Mouse (Mus musculus): Measurements from ENCODE around the gene Cotl1.

The Cotl1 gene

DNA sequence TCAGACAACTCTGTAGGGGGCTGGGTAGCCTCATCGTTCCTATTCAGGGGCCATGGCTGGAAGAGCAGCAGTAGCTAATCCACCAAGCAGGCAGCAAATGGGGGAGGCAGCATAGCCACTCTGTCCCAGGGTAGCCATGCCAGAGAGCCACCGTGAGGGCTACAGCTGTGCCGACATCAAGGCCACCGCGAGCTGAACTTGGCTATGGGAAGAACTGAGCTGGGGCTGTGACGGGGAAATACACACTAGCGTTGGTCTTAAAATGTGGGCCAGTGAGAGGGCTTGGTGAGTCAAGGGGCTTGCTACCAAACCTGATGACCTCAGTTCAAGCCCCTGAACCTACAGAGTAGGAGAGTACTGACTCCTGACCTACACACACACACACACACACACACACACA, 55.7 kb downstream of the Cotl1 start:
- no peak for DNase-seq

DNA sequence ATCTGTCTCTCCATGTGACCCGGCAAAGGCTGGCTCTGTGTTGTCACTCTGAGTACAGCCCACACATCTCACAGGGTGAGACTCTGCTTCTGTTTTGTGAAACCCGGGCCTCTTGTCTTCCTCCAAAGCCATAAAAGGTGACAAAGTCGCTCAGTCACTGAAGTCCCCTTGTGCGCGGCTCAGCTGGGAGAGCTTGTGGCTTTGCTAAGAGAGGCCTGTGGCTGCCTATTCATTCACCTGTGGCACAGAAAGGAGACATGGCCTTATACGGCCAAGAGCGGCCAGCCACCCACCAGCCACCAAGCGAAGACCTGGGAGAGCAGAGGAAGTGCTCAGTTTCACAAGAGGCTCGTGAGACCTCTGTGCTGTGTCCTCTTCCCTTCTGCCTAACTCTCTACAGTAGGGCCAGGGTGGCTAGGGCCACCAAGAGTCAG, 56.2 kb downstream of the Cotl1 start:
- no peak for DNase-seq

DNA sequence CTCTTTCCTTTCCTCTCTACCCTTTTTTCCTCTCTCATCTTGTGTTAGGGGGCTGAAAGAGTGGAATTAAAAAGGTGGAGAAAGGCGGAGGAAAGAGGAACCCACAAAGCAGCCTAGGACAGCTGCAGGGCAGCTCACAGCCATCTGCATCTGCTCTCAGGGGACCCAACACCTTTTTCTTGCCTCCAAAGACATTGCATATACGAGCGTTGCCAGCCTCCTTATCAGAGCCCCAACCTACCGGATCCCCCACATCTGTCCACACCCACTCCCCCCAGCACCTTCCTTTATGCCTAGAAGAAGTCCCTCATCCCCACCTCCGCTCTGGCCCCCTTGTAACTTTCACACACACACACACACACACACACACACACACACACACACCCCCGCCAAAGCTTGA, 56.8 kb downstream of the Cotl1 start:
- DNase-seq = no peak

- peak; percentile 77 for DNase-seq
Measured at GRCm38 (mm10) chr8:119782715-119783114, 57.6 kb downstream of the Cotl1 start.

DNA sequence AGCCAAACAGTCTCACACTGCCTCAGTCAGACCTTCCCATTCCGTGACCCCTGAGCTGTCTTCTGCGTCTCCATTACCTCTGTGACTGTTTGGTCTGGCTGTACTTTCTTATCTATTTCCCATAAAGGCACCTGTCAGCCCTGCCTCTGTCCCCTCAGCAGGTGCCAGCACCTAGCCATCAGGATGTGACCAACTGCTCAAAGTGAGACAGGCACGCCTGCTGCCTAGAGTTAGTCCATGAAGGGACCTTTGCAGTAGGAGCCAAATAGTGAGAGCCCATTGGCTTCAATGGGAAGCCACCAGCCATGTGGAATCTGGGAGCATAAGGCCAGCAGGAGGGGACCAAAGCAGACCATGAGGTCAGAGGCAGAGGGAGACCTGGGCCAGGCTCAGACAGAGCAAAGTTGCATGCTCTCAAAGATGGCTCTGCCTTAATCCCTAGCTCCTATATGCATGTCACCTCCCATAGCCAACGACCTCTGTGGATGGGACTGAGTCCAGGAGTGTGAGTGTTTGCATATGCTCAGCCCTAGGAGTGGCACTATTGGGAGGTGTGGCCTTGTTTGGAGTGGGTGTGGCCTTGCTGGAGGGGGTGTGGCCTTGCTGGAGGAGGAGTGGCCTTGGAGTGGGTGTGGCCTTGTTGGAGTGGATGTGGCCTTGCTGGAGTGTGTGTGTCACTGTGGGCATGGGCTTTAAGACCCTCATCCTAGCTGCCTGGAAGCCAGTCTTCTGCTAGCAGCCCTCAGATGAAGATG, 59.1 kb downstream of the Cotl1 start:
- peak; percentile 48 for DNase-seq

DNA sequence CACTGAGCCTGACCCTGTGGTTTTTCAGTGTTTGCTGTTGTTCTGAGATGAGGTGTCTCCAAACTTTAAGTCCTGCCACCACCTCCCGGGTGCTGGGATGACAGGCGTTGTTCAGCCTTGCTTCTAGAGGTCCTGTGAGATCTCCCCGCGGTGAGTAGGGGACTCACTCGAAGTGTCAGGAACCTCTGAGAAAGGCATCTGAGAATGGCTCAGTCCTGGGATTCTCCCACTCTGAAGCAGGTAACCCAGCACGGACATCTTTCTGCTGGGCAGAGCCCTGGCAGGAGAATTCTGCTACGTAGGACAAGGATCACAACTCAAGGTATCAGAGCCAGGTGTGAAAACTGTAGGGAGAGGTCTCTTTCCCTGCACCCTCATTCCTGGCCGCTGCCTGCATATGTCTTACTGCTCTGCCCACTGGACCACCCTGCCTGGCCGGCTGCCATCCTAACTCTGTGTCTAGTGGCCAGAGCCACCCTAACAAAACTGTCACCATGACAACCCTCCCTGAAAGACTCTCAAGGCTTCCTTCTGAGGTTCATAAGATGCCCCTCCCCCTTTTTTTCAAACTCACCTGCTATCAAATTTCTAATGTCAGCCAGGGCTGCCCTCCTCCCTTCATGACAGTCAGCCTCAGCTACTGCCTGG, 59.8 kb downstream of the Cotl1 start:
- DNase-seq = no peak

GRCm38 (mm10) chr8:119779013-119779737, 61.2 kb downstream of the Cotl1 start:
- peak; percentile 79 for DNase-seq

DNA sequence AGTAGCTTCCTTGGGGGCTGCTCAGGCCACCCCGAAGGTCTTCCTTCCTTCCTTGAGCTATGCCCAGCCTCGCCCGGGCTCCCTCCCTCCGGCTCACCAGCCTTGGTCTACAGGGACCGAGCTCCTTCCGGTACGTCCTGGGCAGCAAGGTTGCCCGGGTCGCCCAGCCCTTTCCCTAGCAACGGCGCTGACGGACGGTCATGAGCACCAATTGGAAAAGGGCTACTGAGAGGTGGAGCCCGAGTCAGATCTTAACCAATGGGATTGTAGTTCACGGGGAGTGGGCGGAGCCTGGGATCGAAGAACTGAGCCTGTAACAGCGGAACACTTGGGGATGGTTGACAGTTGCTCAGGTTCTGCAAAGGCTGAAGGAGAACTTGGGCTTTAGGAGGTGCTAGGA, 62.1 kb downstream of the Cotl1 start, which contains the start of gene Tldc1:
Gene Tldc1, minus strand, starts transcription at position 154 of the 400 bp plus-strand sequence.
- peak; percentile 99 for DNase-seq

DNA sequence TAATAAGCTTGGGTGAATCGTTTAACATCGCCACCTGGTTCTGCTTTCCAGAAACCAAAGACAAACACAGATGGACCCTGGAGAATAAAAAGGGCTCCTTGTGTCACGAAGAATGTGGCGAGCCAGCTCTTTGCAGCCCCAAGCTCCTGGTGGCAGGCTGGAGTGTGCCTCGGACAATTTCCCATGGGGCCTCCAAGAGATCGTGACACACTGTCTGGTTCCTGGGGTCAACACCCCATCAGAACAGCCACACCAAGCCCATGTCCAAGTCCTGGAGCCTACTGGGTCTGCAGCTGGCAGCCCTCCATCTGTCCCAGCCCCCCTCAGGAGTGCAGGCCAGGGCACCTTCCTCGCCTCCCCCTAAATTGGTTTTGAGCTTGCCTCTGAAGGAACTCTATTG, 62.6 kb downstream of the Cotl1 start:
- DNase-seq = peak; percentile 57

- DNase-seq = no peak
Measured at GRCm38 (mm10) chr8:119776668-119777245, 63.6 kb downstream of the Cotl1 start.

DNA sequence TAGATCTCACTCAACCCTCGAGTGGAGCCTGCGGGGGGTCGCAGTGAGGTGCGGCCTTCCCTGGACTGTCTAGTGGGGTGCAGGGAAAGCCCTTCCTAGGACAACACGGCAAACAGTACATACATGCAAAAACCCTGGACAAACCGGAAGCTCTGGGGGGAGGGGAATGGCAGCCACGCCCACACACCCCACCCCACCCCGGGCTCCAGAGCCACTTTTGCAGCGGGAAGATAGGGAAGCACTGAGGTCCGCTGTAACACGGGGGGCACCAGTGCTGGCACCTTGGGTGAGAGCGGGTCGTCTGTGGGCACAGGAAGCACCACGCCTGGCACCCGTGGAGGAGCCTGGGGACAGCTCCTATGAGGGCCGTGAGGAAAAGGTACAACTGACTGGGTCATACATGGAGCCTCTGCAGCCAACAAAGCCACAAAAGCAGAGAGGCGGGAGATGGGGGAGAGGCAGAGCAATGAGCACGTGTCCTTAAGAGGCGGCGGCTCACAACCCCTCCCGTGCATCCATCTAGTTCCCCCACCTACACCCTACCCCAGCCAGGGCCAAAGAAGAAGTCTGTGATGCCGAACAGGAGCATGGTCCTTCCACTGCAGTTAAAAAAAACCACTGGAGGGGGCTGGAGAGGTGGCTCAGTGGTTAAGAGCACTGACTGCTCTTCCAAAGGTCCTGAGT, 74.4 kb downstream of the Cotl1 start:
- DNase-seq = no peak

DNA sequence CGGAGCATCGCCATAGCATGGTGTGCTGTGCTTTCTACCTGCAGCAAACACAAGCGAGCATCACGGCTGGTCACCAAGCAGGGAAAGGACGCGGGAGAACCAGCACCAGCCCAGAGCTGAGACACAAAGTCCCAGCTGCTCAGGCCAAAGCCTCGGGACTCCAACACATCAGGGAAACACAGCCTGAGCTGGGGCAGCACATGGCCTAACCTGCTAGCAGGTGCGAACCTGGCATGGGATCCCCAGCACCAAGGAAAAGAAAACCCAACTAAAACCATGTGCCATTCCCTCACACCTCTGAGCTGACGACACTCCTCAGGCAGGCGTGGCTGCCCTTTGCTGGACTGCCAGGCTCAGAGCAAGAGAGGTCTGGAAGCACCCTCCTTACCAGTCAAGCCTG, 75.0 kb downstream of the Cotl1 start:
- no peak for DNase-seq

DNA sequence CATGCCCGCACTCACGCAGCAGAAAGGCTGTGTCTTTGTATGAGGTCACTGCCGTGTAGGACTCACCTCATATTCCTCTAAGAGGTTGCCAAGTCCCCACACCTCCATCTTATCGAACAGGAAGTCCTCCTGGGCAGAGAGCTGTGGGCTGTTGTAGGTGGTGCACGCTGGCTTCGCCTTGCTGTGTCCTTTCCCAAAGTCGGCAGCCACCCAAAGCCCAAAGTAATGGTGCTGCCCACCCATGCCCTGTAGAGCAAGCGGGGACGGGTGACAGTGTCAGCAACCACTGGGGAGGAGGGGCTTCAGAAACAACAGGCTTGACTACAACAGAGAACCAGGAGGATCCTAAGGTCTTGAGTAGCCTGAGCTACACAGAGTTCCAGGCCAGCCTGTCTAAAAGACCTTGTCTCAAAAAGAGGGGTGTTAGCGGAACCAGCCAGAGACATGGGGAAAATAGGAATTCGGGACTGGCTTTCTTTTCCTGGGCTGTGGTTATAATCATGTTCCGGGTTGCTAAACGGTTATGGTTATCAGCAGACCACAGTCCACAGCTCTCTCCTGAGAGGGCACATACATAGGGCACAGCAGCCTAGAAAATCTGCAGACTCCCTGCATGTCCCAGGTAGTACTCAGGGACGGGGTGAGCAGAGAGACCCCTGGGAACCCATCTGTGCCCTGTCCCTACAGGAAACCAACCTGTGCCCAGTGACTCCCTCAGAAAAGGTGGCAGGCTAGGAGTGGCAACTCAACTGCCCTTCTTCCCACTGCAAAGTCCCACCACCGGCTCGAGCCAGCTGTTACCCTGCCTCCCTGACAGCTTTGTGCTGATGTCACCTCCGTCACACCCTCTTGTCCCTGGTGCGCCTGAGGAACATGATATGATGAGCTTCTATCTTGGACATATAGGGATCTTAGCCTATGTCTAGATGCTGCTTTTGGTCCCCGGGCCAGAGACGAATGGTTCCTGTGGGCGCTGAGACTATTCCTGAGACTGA, 77.8 kb downstream of the Cotl1 start:
- DNase-seq = no peak

DNA sequence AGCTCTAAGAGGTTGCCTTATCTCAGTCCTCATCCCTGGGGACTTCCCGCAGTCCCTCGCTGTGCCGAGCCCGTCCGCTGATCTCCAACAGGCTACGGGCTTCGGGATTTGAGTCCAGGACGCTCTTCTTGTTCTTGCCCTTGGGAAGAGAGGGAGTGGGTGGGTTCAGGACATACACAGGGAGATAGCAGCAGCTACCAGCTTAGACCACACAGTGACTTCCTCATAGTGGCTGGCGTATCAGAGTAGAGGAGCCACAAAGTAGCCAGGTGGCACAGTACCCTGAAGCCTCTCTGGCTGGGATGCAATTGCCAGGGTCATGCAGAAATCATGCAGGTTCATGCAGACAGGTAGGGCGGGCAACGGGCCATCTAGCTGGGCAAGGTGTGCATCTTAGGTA, 78.7 kb downstream of the Cotl1 start:
- DNase-seq = no peak
